Mouse (Mus musculus): ENCODE data around the gene Zfp60.
"Not testable (repeated sequence)": the region's sequence is repeated elsewhere in the genome, so short reads cannot be mapped to it uniquely, and the experiment has no call there.

Zfp60 gene

GRCm38 (mm10) chr7:27731281-27731883 lies at the start of gene Zfp60:
Gene Zfp60 (plus strand): TSS chr7:27731389.
- DNase-seq, result peak; percentile 90 to 92

DNA sequence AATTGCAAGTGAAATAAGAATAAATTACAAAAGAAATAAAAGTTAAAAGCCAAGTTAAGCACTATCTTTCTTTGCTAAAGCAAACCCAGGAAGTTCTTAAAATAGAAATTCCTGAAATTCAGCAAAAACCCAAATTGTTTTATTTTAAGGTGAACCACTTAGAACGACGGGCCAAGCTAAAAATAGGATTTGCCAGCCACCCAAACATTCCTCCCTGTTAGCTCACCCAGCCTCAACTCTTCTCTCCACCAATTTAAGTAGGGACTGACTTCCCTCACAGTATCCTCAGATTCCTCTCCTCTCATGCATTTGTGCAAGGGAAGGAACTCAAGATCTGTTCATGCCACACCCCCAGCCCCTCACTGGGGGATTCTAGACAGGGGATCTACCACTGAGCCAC lies 48.0 kb upstream of the Zfp60 start:
- DNase-seq, result no peak

DNA sequence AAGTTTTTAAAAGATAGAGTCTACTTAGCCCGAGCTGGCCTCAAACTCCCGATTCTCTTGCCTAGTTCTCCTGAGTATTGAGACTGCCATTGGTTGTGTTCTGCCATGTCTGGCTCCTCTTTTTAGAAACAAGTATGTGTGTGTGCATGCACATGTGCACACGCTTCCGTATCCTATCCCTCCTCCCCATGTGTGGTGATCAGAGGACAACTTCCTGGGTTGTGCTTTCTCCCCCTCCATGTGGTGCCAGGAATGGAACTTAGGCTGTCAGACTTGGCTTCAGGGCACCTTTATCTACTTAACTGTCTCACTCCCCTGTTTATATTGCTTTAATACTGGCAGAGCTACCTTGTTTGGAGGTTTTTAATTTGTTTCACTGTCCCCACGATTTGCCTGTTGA lies 46.0 kb upstream of the Zfp60 start:
- DNase-seq, result no peak

DNA sequence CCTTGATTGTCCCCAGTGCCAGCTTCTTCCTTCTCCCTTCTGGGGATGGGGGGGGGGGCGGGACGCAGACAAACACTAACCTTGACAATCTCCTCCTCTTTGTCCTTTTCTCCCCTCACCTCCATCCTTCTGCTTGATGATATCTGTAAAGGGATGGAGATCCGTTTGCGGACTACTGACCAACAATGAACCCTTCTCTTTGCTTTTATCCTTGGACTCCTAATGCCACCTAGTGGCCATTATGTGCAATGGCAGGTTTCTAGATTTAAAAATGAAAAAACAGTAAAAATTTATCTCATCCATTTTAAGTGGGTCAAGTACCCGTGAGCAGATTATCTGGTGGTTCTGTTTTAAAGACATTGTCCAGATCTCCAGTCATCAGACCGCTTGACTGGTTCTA lies 45.5 kb upstream of the Zfp60 start:
- no peak for DNase-seq

DNA sequence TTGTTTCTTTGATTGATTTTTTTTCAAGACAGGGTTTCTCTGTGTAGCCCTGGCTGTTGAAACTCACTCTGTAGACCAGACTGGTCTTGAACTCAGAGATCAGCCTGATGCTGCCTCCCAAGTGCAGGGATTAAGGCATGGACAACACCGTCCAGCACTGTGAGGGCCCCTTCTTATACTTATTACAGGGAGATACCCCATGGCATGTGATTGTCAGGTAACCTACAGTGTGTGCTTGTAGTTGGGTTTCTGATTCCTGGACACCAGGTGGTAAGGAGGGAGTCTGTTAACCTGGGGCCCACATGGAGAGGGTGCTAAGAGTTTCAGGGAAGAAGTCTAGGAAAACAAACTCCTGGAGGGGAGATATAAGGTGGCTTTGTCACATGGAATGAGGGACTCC lies 44.1 kb upstream of the Zfp60 start:
- DNase-seq, result no peak

- DNase-seq, result no peak
Observed at GRCm38 (mm10) chr7:27687836-27688235, 43.4 kb upstream of the Zfp60 start.

GRCm38 (mm10) chr7:27688246-27688788 lies 42.9 kb upstream of the Zfp60 start:
- DNase-seq, result peak in 1 of 2 experiments; percentile 11

- DNase-seq, result peak; percentile 89
Observed at GRCm38 (mm10) chr7:27688815-27689612, 42.2 kb upstream of the Zfp60 start, which contains the start of gene Zfp607b. Gene Zfp607b (plus strand): TSS chr7:27689340.

GRCm38 (mm10) chr7:27691076-27691475 lies 40.1 kb upstream of the Zfp60 start:
- DNase-seq, result peak; percentile 56 to 69

DNA sequence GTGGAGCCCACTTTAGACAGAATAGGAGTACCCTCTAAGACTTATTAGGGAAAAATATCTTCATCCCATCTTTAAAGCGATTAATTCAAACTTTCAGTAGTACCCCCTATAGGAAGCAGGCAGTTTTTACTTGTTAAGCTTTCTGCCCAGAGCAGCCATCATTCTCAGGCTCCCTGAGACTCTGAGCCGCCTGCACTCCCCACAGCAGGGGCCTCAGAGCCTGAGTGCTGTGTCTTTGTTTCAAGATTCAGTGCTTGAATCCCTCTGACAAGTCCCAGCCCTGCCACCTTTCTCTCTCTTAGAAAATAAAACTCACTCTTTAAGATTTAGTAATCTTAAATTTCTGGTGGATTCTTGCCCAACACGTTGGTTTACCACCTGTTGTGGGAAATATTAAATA lies 34.5 kb upstream of the Zfp60 start:
- no peak for DNase-seq

DNA sequence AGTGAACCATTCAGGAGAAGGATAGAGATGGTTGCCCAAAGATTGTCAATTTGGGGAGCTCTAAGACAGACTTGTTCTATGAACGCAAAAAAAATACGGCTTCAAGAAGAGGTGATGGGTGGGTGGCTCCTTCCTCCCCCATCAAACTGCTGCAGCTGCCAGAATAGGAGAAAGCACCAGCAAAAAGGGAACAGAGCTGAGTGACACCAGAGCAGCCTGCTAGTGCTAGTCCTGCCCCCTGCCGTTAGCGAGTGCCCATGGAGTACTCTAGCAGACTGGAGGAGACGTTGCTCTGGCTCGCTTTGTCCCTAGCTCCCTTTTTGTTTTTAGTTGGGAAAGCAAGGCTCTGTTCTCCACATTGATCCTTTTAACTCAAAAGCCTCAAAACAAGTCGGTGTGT lies 20.8 kb upstream of the Zfp60 start:
- no peak for DNase-seq

- no peak for DNase-seq
Observed at GRCm38 (mm10) chr7:27721951-27722350, 9.2 kb upstream of the Zfp60 start.

GRCm38 (mm10) chr7:27725566-27726538 lies 5.3 kb upstream of the Zfp60 start:
- DNase-seq, result peak; percentile 68 to 75

- DNase-seq, result no peak
Observed at GRCm38 (mm10) chr7:27727471-27727870, 3.7 kb upstream of the Zfp60 start.

GRCm38 (mm10) chr7:27731946-27732345 lies 757 bp downstream of the Zfp60 start:
- DNase-seq, result peak; percentile 26 to 29

DNA sequence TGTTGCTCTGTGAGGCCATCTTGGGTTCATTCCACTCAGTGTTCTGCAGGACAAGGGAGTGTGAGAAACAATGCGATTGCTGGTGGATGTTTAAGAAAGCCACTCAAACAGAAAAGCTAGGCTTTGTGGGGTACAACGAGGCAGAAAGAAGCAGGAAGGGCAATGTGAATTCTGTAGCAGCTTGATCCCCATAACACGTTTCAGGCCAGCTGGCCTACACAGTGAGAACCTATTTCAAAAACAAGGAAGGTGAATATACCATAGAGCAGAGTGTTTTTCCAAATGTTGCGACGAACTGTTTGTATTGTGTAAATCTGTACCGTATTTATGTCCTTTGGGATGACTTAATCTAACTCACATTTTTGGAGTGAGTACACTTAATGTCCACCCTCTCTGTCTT lies 1.3 kb downstream of the Zfp60 start:
- DNase-seq, result no peak

DNA sequence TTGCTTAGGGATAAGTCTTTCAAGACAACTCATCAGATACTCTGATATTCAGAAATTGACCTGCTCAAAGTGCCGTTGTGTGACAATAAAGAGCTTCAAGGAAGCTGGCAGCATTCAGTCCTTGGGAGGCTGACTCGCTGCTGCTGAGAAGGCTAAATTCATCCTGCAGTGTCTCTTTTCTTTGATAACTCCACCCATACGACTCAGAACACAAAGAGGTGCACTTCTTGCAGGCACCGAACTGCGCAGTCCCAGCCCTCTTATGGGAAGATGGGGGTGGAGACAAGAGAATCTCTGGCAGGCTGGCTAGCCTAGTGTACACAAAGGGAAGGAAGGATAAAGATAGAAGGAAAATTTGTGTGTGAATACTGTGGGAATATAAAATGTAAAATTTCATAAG lies 4.3 kb downstream of the Zfp60 start:
- no peak for DNase-seq

DNA sequence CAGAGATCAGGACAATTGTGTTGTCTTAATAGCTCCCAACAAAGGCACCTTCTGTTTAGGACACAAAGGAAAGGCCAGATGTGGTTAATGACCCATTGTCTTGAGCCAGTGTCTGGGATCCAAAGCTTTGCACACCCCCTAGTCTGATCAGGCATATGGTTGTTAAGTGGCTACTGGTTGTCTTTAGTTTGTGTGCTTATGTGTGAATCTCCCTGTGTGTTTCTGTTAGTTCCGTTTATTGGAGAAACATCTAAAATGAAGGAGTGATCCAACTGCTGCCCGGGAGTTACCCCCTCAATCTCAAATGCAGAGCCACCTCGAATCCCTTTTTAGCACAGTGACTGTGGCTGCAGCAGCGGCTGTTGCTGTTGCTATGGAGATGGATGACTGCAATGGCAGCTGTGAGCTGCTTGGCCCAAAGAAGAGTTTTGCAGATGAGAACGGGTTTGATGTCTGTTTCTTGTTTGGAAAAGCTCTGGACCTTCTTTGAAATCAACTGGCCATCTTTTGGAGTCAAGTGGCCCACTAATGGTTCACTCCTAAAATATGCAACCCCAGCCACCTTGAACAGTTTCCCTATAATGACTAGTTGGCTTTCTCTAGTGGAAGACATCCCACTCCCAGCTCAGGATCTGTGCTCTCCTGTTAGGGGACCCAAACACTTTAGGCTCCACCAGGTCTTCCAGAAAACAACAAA lies 25.3 kb downstream of the Zfp60 start:
- DNase-seq, result no peak

DNA sequence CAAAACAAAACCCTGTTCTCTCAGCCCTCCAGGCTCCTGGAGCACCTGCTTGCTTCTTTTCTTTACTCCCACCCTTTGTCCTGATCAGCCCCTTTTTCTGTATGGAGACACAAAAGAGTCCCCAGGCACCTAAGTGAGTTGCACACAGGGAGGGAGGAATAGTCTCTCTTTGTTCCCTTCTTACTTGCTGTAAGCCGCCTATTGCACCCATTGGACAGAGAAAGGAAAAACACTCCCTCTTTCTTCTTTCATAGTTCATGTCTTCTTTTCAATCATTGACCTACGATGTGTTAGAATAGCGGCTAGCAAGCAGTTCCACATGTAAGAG lies 25.8 kb downstream of the Zfp60 start:
- DNase-seq, result no peak

DNA sequence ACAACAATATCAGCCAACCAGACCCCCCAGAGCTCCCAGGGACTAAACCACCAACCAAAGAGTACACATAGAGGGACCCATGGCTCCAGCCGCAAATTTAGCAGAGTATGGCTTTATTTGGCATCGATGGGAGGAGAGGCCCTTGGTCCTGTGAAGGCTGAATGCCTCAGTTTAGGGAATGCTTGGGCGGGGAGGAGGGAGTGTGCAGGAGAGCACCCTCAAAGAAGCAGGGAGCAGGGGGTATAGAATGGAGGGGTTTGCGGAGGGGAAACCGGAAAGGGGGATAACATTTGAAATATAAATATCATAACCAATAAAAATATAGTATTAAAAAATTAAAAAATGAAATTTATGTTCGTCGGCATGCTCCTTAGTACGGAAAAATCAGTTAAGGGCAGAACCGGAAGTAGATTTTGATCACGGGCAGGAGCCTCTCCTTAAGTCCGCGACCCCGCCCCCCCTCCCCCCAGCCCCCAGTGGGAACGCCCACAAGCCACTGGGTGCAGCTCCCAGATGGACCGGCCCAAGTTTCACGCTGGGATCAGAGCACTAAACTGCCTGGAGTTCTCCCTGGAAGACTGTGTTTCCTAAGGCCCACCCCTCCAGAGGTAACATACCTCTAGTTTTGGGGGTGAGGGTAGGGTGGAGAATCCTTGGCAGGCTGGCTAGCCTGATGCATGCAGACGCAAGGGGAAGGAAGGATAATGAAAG lies 34.1 kb downstream of the Zfp60 start:
- no peak for DNase-seq

DNA sequence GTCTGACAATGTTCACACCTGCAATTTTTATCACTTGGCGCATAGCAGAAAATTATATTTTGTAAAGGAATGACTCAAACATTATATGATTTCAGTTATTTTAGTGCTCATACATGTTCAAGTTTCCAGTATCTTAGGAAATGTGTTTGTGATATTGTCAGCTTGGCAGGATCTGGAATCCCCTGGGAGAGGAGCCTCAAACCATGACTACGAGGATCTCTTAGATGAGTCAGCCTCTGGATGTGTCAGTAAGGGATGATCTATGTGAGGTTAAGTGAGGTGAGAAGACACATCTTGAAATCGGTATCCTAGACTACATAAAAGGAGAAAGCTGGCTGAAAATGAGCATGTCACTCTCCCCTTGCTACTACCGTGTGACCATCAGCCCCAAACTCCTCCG lies 58.1 kb downstream of the Zfp60 start:
- DNase-seq, result no peak

DNA sequence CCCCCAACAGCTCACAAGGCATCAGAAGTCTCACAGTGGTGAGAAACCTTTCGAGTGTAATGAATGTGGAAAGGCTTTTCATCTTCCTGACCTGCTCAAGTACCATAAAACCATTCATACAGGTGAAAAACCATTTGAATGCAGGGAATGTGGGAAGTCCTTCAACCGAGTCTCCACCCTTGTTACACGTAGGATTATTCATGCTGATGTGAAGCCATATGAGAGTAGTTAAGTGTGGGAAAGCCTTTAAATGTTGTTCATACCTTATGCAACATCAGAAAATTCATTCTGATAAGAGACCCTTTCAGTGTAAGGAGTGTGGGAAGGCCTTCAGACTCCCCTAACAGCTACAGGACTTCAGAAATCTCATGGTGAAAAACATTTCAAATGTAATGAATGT lies 62.7 kb downstream of the Zfp60 start:
- not testable (repeated sequence) for DNase-seq

Measured in cerebellum, postnatal 14 days (tissue).